Mouse (Mus musculus) embryo, embryonic 10.5 days (tissue): ENCODE data around the gene Prim2.
A peak's percentile ranks its signal among the peaks of the same experiment; 100 is the strongest.

Experiments used
- DNase-seq: peaks from one replicate; pipeline ENCODE4 v3.0.0-alpha.2; 2015; ENCODE audit warnings: low spot score

The Prim2 gene

GRCm38 (mm10) chr1:33604087-33604699, 65.4 kb downstream of the Prim2 start:
- DNase-seq = no peak

- DNase-seq = no peak
Measured at GRCm38 (mm10) chr1:33599698-33600097, 69.9 kb downstream of the Prim2 start.

- DNase-seq = no peak
Measured at GRCm38 (mm10) chr1:33599019-33599667, 70.5 kb downstream of the Prim2 start.

- no peak for DNase-seq
Measured at GRCm38 (mm10) chr1:33597043-33597442, 72.6 kb downstream of the Prim2 start.

- DNase-seq = no peak
Measured at GRCm38 (mm10) chr1:33595936-33596335, 73.7 kb downstream of the Prim2 start.

- no peak for DNase-seq
Measured at GRCm38 (mm10) chr1:33594966-33595365, 74.6 kb downstream of the Prim2 start.

- DNase-seq = no peak
Measured at GRCm38 (mm10) chr1:33593718-33594388, 75.7 kb downstream of the Prim2 start.

GRCm38 (mm10) chr1:33591997-33592608, 77.5 kb downstream of the Prim2 start:
- DNase-seq = no peak

- no peak for DNase-seq
Measured at GRCm38 (mm10) chr1:33590556-33591411, 78.8 kb downstream of the Prim2 start.

- DNase-seq = no peak
Measured at GRCm38 (mm10) chr1:33589531-33589930, 80.1 kb downstream of the Prim2 start.

- no peak for DNase-seq
Measured at GRCm38 (mm10) chr1:33588557-33588956, 81.0 kb downstream of the Prim2 start.

- DNase-seq = no peak
Measured at GRCm38 (mm10) chr1:33584590-33584978, 85.0 kb downstream of the Prim2 start.

GRCm38 (mm10) chr1:33583817-33584589, 85.6 kb downstream of the Prim2 start:
- no peak for DNase-seq

- DNase-seq = no peak
Measured at GRCm38 (mm10) chr1:33578593-33578992, 91.0 kb downstream of the Prim2 start.

- DNase-seq = no peak
Measured at GRCm38 (mm10) chr1:33574459-33574858, 95.1 kb downstream of the Prim2 start.

GRCm38 (mm10) chr1:33565764-33566401, 103.7 kb downstream of the Prim2 start:
- DNase-seq = peak; percentile 31

GRCm38 (mm10) chr1:33564032-33564431, 105.6 kb downstream of the Prim2 start:
- DNase-seq = no peak

GRCm38 (mm10) chr1:33563611-33564010, 106.0 kb downstream of the Prim2 start:
- DNase-seq = no peak

GRCm38 (mm10) chr1:33556638-33557037, 113.0 kb downstream of the Prim2 start:
- DNase-seq = no peak

GRCm38 (mm10) chr1:33555626-33556025, 114.0 kb downstream of the Prim2 start:
- no peak for DNase-seq

GRCm38 (mm10) chr1:33551350-33551749, 118.2 kb downstream of the Prim2 start:
- no peak for DNase-seq
